Mouse (Mus musculus) embryonic fibroblast, embryonic 13.5 days (primary cell): ENCODE results near the gene Tubgcp3.
"Not testable (repeated sequence)": the region's sequence is repeated elsewhere in the genome, so short reads cannot be mapped to it uniquely, and the experiment has no call there.

Experiments used
- CTCF ChIP-seq: IDR thresholded peaks from 2 replicates; pipeline ENCODE4 v1.5.1; 2011; ENCODE audit warnings: mild to moderate bottlenecking, control low read depth, low read length, moderate library complexity, borderline replicate concordance; ENCODE audit not compliant: insufficient read depth
- POLR2A ChIP-seq: IDR thresholded peaks from 2 replicates; pipeline ENCODE4 v1.6.1; 2011; ENCODE audit warnings: low read depth, mild to moderate bottlenecking, control low read depth, low read length, moderate library complexity

DNA sequence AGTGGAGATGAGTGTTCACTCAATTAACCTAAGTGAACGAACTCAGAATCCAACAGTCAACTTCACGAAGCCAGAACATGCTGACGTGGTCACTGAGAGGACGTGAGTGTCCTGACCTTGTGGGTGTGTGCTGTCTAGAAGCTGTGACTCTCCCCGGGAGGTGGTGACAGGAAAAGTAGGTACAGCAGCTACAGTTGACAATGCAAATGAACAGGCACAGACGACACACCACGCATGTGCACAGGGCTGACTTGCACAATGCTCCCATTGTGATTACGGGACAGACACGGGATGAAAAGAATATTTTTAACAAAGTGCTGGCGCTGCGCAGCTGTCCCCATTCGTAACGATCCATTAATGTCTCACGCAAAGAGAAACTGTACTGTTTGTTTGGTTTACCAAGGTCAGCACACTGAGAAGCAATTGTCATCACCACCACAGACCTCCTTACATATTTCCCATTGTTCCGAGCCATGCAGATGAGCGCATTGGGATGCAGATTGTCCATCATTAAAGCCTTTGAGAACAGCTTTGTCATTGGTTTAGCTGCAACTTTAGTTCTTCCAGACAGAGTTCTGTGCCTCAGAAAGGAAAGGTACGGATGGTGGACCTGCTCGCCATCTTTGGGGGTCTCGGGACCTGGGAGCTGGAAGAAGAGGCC lies 92.6 kb downstream of the Tubgcp3 start:
- TF ChIP-seq CTCF, POLR2A: not testable (repeated sequence)
